Mouse (Mus musculus) ovary, postnatal 36 days (tissue): ENCODE data around the gene Tsga8.

Experiments
- DNase-seq: peaks from one replicate; pipeline ENCODE4 v3.0.0; 2022; ENCODE audit warnings: low spot score, mixed read lengths

Tsga8 gene

GRCm38 (mm10) chrX:83487598-83487997 lies at the start of gene Tsga8:
Gene Tsga8, minus strand, starts transcription at chrX:83487924.
- DNase-seq, result no peak
